Mouse (Mus musculus) forebrain, embryonic 14.5 days (tissue): ENCODE data around the gene Ano3. TPM values are rescaled to one million over a fixed set of nuclear protein-coding genes. Genes with fewer than 3 reads are reported as not detected.

ENCODE experiments used
- ATAC-seq: fragments of 200-750 bp; cut with Nextera tagmentation; 2 replicates; pipeline ENCODE4 v1.8.0; 2017; ENCODE audit warnings: mild to moderate bottlenecking, moderate library complexity
- DNase-seq: peaks from one replicate; pipeline ENCODE4 v3.0.0-alpha.2; 2015; ENCODE audit warnings: low spot score
- H3K27ac ChIP-seq: fragments of 300-500 bp; sonication (generic); 2 replicates; pipeline ENCODE4 v1.5.1; 2014; ENCODE audit warnings: low read depth, mild to moderate bottlenecking, control low read depth, low read length, moderate library complexity
- H3K27me3 ChIP-seq: fragments of 300-500 bp; sonication (generic); replicated peaks from 2 replicates; pipeline ENCODE4 v1.6.1; 2014; ENCODE audit warnings: low read length, control low read depth, mixed read lengths; ENCODE audit not compliant: control insufficient read depth, insufficient read depth
- H3K36me3 ChIP-seq: fragments of 300-500 bp; sonication (generic); 2 replicates; pipeline ENCODE4 v1.6.1; 2014; ENCODE audit warnings: low read length, control low read depth; ENCODE audit not compliant: control insufficient read depth, insufficient read depth
- H3K4me1 ChIP-seq: fragments of 300-500 bp; sonication (generic); 2 replicates; pipeline ENCODE4 v1.6.1; 2014; ENCODE audit warnings: antibody characterized with exemption, low read length, control low read depth; ENCODE audit not compliant: control insufficient read depth, insufficient read depth
- H3K4me2 ChIP-seq: fragments of 300-500 bp; sonication (generic); 2 replicates; pipeline ENCODE4 v1.6.1; 2014; ENCODE audit warnings: mild to moderate bottlenecking, control low read depth, low read length
- H3K4me3 ChIP-seq: fragments of 300-500 bp; sonication (generic); 2 replicates; pipeline ENCODE4 v1.5.1; 2014; ENCODE audit warnings: low read depth, low read length, control low read depth
- H3K9ac ChIP-seq: fragments of 300-500 bp; sonication (generic); 2 replicates; pipeline ENCODE4 v1.6.1; 2014; ENCODE audit warnings: mild to moderate bottlenecking, low read length, control low read depth, moderate library complexity
- H3K9me3 ChIP-seq: fragments of 300-500 bp; sonication (generic); replicated peaks from 2 replicates; pipeline ENCODE4 v1.6.1; 2016; ENCODE audit warnings: low read length, control low read depth, mixed read lengths; ENCODE audit not compliant: control insufficient read depth
- WGBS: fragments of 180-500 bp; shearing (Covaris S2); extraction: QIAGEN DNeasy Blood & Tissue Kit; methylation state at CpG from one replicate; pipeline ENCODE4 v1.1.7; 2014; 5-methylcytosine and 5-hydroxymethylcytosine counted together
- polyA plus RNA-seq: library from polyadenylated mRNA; unstranded; fragments of >200 nt; fragmentation: Nextera tagmentation; extraction: Ambion mirVana; gene quantifications from 2 replicates; pipeline ENCODE4 v1.2.1, GENCODE M21; 2014

Gene Ano3
- polyA plus RNA-seq, 1 experiment from 2014 or later = 0.48 TPM

DNA sequence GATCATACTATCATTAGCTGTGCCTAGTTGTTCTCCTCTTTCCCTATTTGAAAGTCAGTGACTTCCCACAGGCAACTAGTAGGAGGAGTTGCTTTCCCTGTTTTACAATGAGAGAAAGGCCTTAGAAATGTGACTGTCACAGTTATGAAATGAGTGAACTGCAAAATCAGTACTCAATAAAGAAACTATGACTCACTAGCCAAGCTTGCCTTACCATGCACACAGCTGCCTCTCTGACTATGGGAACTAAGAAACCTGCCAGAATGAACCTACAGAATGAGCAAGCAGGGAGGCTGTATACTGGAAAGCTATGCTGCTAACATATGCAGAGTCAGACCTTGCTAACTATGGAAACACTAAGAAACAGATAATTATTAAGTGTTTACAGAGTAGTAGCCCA lies 231.7 kb downstream of the Ano3 start:
- Histone ChIP-seq H3K9ac (no peak overlapping the region), H3K4me3 (no peak overlapping the region), H3K4me1 (no peaks in the 10 kb centered on the region), H3K27ac (no peak overlapping the region), H3K27me3 (no peaks in the 10 kb centered on the region), H3K4me2 (no peak overlapping the region), H3K36me3 (no peaks in the 10 kb centered on the region), H3K9me3 (no peaks in the 10 kb centered on the region)
- no peak for DNase-seq
- ATAC-seq = no peak

DNA sequence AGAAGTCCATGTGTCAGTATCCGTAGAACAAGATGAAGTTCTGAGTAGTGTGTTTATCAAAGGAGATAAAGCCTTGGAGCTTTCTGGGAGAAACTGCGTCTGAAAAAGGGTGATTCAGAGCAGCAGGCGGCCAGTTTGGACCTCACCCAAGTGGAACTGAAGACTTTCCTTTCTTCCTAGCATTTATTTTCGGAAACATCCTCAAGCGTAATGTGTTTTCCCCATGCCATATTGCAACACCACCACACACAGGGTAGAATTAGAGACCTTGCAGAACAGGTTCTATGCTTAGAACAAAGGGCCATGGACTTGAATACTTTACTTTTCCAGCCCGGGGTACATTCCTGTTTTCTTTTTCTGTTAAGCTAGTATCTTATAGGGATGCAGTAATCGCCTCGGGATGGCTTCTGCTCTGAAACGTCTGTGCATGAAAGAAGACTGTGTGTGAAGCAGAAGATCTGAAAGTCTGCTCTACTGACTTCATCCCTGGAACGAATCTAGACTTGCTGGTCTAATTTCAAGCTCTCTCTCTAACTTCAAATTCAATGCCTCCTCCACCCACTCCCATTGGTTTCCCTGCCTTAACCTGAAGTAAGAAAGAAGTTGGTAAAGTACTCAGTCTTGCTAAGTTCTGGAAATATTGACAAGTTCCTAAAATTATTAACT lies 240.5 kb downstream of the Ano3 start:
- H3K4me3 ChIP-seq = no peak overlapping the region
- no peak overlapping the region for H3K27ac ChIP-seq
- DNase-seq (no peak), ATAC-seq (no peak)
- H3K4me2 ChIP-seq = no peak overlapping the region
- H3K9me3 ChIP-seq = no peaks in the 10 kb centered on the region
- no peaks in the 10 kb centered on the region for H3K27me3 ChIP-seq
- H3K4me1 ChIP-seq = no peaks in the 10 kb centered on the region
- 84% methylated on average over 10 of the region's 10 CpGs for WGBS
- no peaks in the 10 kb centered on the region for H3K36me3 ChIP-seq
- H3K9ac ChIP-seq = no peak overlapping the region

DNA sequence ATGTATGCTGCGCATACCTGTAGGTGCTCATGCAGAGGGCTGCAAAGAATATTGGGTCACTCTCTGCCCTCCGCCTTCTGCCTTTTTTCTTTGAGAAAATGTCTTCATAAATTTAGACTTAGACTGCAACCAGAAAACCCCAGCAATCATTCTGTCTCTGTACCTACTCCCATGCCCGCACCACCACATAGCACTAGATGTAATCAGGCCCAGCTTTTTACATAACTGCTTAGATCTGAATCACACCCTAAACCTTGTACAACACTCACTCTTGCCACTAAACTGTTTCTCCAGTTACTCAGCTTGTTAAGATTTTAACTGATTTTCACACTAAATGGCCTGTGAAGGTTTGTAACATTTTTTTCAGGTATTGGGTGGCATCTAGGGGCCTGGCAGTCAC lies 241.3 kb downstream of the Ano3 start:
- no peaks in the 10 kb centered on the region for H3K27me3 ChIP-seq
- DNase-seq (no peak), ATAC-seq (no peak)
- no peaks in the 10 kb centered on the region for H3K4me1 ChIP-seq
- no peak overlapping the region for H3K4me2 ChIP-seq
- WGBS = 100% methylated on average over 3 of the region's 3 CpGs
- no peaks in the 10 kb centered on the region for H3K36me3 ChIP-seq
- no peak overlapping the region for H3K4me3 ChIP-seq
- H3K9ac ChIP-seq = no peak overlapping the region
- no peaks in the 10 kb centered on the region for H3K9me3 ChIP-seq
- no peak overlapping the region for H3K27ac ChIP-seq

DNA sequence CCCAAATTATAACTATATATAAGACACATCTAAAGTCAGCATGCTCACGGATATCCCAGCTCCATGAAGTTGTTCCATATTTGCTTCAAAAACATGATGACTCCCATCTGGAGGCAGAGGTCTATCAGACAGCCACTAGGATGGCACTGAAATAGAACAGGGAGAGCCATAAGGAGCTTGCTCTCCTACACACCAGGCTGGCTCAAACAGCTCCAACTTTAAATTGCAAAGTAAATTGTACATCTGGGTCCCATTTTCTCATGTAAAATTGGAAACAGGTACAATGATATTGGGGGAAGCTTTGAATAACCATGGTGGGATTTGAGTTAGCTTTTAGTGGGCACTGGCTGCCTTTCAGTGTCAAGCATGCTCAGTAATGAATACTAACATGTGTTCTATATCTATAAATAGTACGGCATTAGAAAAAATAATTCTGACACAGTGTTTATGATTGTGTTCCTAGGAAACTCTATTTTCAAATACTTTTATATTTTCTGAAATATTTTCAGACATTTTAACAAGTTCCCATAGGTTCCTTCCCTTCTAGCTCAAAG lies 279.6 kb downstream of the Ano3 start:
- H3K27me3 ChIP-seq = no peaks in the 10 kb centered on the region

DNA sequence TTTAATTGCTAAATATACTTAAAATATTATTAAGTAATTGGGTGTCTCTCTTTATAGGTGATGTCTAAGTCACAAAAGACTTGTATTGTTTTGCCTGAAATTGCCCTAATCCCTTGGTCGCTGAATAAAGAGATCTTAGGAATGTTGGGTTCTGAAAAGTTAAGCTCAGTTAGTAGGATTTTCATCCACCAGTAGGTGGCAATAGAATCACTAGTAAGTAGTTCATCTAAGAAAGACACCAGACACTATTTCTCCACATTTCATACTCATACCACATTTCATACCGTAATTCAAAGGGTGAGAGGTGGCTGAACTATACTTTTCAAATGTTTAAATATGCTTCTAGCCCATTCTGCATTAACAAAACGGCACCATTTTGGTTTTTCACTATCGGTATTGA lies 287.4 kb downstream of the Ano3 start:
- no peak overlapping the region for H3K4me3 ChIP-seq
- H3K9me3 ChIP-seq = no peaks in the 10 kb centered on the region
- peak; percentile 79 for DNase-seq
- 53% methylated on average over 4 of the region's 4 CpGs for WGBS
- no peak overlapping the region for H3K9ac ChIP-seq
- no peak overlapping the region for H3K27ac ChIP-seq
- H3K4me1 ChIP-seq = no peaks in the 10 kb centered on the region
- H3K27me3 ChIP-seq = no peaks in the 10 kb centered on the region
- no peaks in the 10 kb centered on the region for H3K36me3 ChIP-seq
- no peak overlapping the region for H3K4me2 ChIP-seq
- ATAC-seq = peak; percentile 74

More for the DNA sequence above, 279.6 kb downstream of the Ano3 start:
- Histone ChIP-seq H3K9me3 (no peaks in the 10 kb centered on the region), H3K4me2 (no peak overlapping the region), H3K9ac (no peak overlapping the region), H3K36me3 (no peaks in the 10 kb centered on the region), H3K4me3 (no peak overlapping the region), H3K27ac (no peak overlapping the region), H3K4me1 (no peaks in the 10 kb centered on the region)
- ATAC-seq = no peak
- WGBS = 89% methylated on average over 2 of the region's 2 CpGs
- DNase-seq = no peak

DNA sequence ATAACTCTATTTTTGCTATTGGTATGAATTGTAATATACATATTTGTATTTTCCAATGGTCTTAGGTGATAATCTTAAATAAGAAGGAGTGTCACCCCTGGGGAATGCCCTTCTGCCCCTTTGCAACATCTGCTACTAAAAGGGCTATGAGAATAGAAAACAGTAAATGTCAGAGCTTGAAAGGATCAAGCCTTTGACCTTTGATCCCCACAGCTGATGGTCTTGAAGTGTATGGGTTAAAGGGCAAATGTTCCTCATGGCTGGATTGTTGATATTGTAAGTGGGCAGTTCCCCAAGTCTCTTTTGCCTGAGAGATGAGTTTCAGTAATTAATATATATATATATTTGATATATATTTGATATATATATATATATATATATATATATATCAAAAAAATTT lies 305.9 kb downstream of the Ano3 start:
- Histone ChIP-seq H3K4me3 (no peak overlapping the region), H3K36me3 (no peaks in the 10 kb centered on the region), H3K4me2 (no peak overlapping the region), H3K9me3 (no peaks in the 10 kb centered on the region), H3K27me3 (no peaks in the 10 kb centered on the region), H3K9ac (no peak overlapping the region), H3K27ac (no peak overlapping the region), H3K4me1 (no peaks in the 10 kb centered on the region)
- ATAC-seq (no peak), DNase-seq (no peak)

DNA sequence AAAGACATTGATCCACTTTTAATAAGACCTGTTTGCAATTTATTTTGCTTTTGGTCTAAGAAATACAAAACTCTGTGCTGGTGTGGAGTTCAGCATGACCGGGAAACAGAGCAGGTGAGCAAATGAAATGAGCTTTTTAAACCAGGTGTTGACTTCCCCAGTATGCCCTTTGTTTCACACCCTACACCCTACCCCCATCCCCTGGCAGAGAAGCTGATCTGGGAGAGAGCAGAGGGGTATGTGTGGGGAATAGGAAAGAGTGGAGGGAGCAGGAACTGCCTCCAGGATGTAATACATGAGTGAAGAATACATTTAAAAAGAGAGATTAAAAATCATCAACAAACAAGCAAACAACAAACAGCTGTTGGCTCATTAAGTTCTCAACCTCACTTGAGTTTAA lies 306.4 kb downstream of the Ano3 start:
- Histone ChIP-seq H3K27me3 (no peaks in the 10 kb centered on the region), H3K9me3 (no peaks in the 10 kb centered on the region), H3K36me3 (no peaks in the 10 kb centered on the region), H3K4me2 (no peak overlapping the region), H3K4me1 (no peaks in the 10 kb centered on the region), H3K27ac (no peak overlapping the region), H3K4me3 (no peak overlapping the region), H3K9ac (no peak overlapping the region)
- 68% methylated on average over 1 of the region's 1 CpGs for WGBS
- no peak for DNase-seq
- no peak for ATAC-seq

Other genes starting within 250 kb of the Ano3 start
- gene Muc15, start 229.6 kb downstream of the Ano3 start, polyA plus RNA-seq = 0.09 and 0.10 TPM in 2 replicates
- not detected in 2 replicates for gene Gm13941, start 155.1 kb upstream of the Ano3 start, polyA plus RNA-seq
- not detected in 2 replicates for gene Gm15130, start 202.0 kb upstream of the Ano3 start, polyA plus RNA-seq